13 mouse cellular contexts compared by ENCODE assay signal in genomic region chr14:28301251-28301650, GRCm38 (mm10).
DNase-seq lines count a peak whose midpoint lies in the region; TF ChIP-seq lines count a peak whose summit lies in the region.
"Had no signal": no experiment of that assay in that cellular context is flagged by ENCODE, and none has a peak within 500 bp of the region (broad histone marks: within the 10 kb centered on the region; RNA-seq: fewer than 3 reads in every experiment).

No protein-coding gene starts in this region.

- DNase-seq in gastrocnemius, adult 2 months, result no peak
- no peak for DNase-seq in gastrocnemius, postnatal 36 days
- DNase-seq in layer of hippocampus, adult 2 months (ENCODE audit: low spot score in 2 of 2), result no peak
- no peak for DNase-seq in layer of hippocampus, postnatal 10 days (ENCODE audit: low spot score in 2 of 2)
- DNase-seq in ES-CJ7 (ENCODE audit: low read depth, low spot score), result peak; percentile 3
- peak; percentile 27 for DNase-seq in embryonic facial prominence, embryonic 10.5 days (ENCODE audit: low spot score)
- no peak for DNase-seq in cerebellum, adult 18-20 months
- DNase-seq in right cerebral cortex, adult 18-20 months, result no peak
- DNase-seq: cerebellum, adult 11 months; kidney, postnatal 10 days; right cerebral cortex, postnatal 14 days; thymus, adult 2 months had no signal

- no peaks in the 10 kb centered on the region for H3K36me3 ChIP-seq in embryonic facial prominence, embryonic 10.5 days (replicated peaks)
- H3K36me3 ChIP-seq: liver, embryonic 12.5 days had no signal

- H3K4me1 ChIP-seq in embryonic facial prominence, embryonic 10.5 days, result peaks cover 2% of the 10 kb centered on the region; the same call in 1 of the 2 replicates
- H3K4me1 ChIP-seq: liver, embryonic 12.5 days had no signal

- intact Hi-C loops in gastrocnemius, adult 2 months (cut with DNase I), result no loop called here
- intact Hi-C loops in gastrocnemius, postnatal 36 days (cut with DNase I), result no loop called here

- no peak overlapping the region for H3K27ac ChIP-seq in gastrocnemius, adult 2 months
- no peak overlapping the region for H3K27ac ChIP-seq in layer of hippocampus, adult 2 months
- no peak overlapping the region for H3K27ac ChIP-seq in embryonic facial prominence, embryonic 10.5 days (replicated peaks)
- H3K27ac ChIP-seq: liver, embryonic 12.5 days had no signal

- H3K27me3 ChIP-seq in embryonic facial prominence, embryonic 10.5 days (replicated peaks; ENCODE audit: low read depth, poor library complexity, severe bottlenecking), result no peaks in the 10 kb centered on the region
- H3K27me3 ChIP-seq: liver, embryonic 12.5 days had no signal

- no peak overlapping the region for H3K4me3 ChIP-seq in gastrocnemius, adult 2 months
- H3K4me3 ChIP-seq in layer of hippocampus, adult 2 months, result no peak overlapping the region
- no peak overlapping the region for H3K4me3 ChIP-seq in embryonic facial prominence, embryonic 10.5 days
- H3K4me3 ChIP-seq: liver, embryonic 12.5 days had no signal

- 44% methylated on average over 5 of the region's 5 CpGs for WGBS in embryonic facial prominence, embryonic 10.5 days

- peak; percentile 22; the same call in 1 of the 2 replicates for TF ChIP-seq CTCF in gastrocnemius, adult 2 months (IDR thresholded peaks at IDR 0.05)
- TF ChIP-seq CTCF in layer of hippocampus, adult 2 months (conservative IDR thresholded peaks at IDR 0.05), result peak; percentile 57

- H3K9me3 ChIP-seq in embryonic facial prominence, embryonic 10.5 days, result no peaks in the 10 kb centered on the region
- H3K9me3 ChIP-seq: liver, embryonic 12.5 days had no signal

Comparison
In these comparisons a context has a peak if more than half of its experiments do, and no peak if none do; other contexts are left out.
1. DNase-seq: peak in ES-CJ7 (single experiment) and embryonic facial prominence, embryonic 10.5 days (single experiment); none in gastrocnemius, adult 2 months (single experiment), gastrocnemius, postnatal 36 days (0 of 2), layer of hippocampus, adult 2 months (0 of 2), layer of hippocampus, postnatal 10 days (0 of 2), cerebellum, adult 18-20 months (0 of 2) and right cerebral cortex, adult 18-20 months (single experiment).